Mouse (Mus musculus) cerebellum, adult (tissue): ENCODE results near the gene Gm20388.

Experiments used
- ATAC-seq: cut with Nextera tagmentation; 2 replicates; pipeline ENCODE4 v1.9.2; 2017; ENCODE audit warnings: mild to moderate bottlenecking, moderate library complexity, mixed read lengths; ENCODE audit not compliant: insufficient number of reproducible peaks, low FRiP score, low TSS enrichment

The Gm20388 gene

GRCm38 (mm10) chr8:121850821-121851470 lies 1940.3 kb downstream of the Gm20388 start:
- peak; percentile 70 for ATAC-seq

GRCm38 (mm10) chr8:121851716-121852115 lies 1941.1 kb downstream of the Gm20388 start:
- ATAC-seq = no peak

GRCm38 (mm10) chr8:121852464-121852863 lies 1941.8 kb downstream of the Gm20388 start:
- ATAC-seq = no peak

- no peak for ATAC-seq
Measured at GRCm38 (mm10) chr8:121853586-121853985, 1942.9 kb downstream of the Gm20388 start.

GRCm38 (mm10) chr8:121856071-121856746 lies 1945.6 kb downstream of the Gm20388 start:
- no peak for ATAC-seq

- ATAC-seq = peak; percentile 92
Measured at GRCm38 (mm10) chr8:121857331-121857730, 1946.7 kb downstream of the Gm20388 start.

- ATAC-seq = peak; percentile 36; the same call in 1 of the 2 replicates
Measured at GRCm38 (mm10) chr8:121857747-121858146, 1947.1 kb downstream of the Gm20388 start.

- ATAC-seq = no peak
Measured at GRCm38 (mm10) chr8:121861276-121861675, 1950.6 kb downstream of the Gm20388 start.

GRCm38 (mm10) chr8:121861806-121862548 lies 1951.3 kb downstream of the Gm20388 start:
- ATAC-seq = 0 out of 2 replicates have a peak, but pooled peaks have one; percentile 46

GRCm38 (mm10) chr8:121865356-121865755 lies 1954.7 kb downstream of the Gm20388 start:
- no peak for ATAC-seq

GRCm38 (mm10) chr8:121868196-121868595 lies 1957.6 kb downstream of the Gm20388 start:
- no peak for ATAC-seq

GRCm38 (mm10) chr8:121868896-121869295 lies 1958.3 kb downstream of the Gm20388 start:
- no peak for ATAC-seq

- ATAC-seq = no peak
Measured at GRCm38 (mm10) chr8:121870190-121870589, 1959.5 kb downstream of the Gm20388 start.

GRCm38 (mm10) chr8:121871833-121872440 lies 1961.3 kb downstream of the Gm20388 start:
- no peak for ATAC-seq

- no peak for ATAC-seq
Measured at GRCm38 (mm10) chr8:121874031-121874430, 1963.4 kb downstream of the Gm20388 start.

- no peak for ATAC-seq
Measured at GRCm38 (mm10) chr8:121875045-121875444, 1964.4 kb downstream of the Gm20388 start.

GRCm38 (mm10) chr8:121875517-121875916 lies 1964.9 kb downstream of the Gm20388 start:
- ATAC-seq = no peak

GRCm38 (mm10) chr8:121877212-121877611 lies 1966.6 kb downstream of the Gm20388 start:
- no peak for ATAC-seq

- no peak for ATAC-seq
Measured at GRCm38 (mm10) chr8:121877828-121878480, 1967.3 kb downstream of the Gm20388 start.

GRCm38 (mm10) chr8:121879712-121880111 lies 1969.1 kb downstream of the Gm20388 start:
- no peak for ATAC-seq
